Mouse (Mus musculus): ENCODE data around the gene 4931428L18Rik. TPM values are rescaled to one million over a fixed set of nuclear protein-coding genes. Genes with fewer than 3 reads are reported as not detected.
A peak's percentile ranks its signal among the peaks of the same experiment; 100 is the strongest.

The 4931428L18Rik gene
- not detected for total RNA-seq (2021)

GRCm38 (mm10) chr1:31222564-31222963 is at the start of gene 4931428L18Rik, which contains the start of gene Pih1d3:
Gene 4931428L18Rik (minus strand): TSS chr1:31222684.
Gene Pih1d3 (plus strand): TSS chr1:31222838.
- no peak for DNase-seq

DNA sequence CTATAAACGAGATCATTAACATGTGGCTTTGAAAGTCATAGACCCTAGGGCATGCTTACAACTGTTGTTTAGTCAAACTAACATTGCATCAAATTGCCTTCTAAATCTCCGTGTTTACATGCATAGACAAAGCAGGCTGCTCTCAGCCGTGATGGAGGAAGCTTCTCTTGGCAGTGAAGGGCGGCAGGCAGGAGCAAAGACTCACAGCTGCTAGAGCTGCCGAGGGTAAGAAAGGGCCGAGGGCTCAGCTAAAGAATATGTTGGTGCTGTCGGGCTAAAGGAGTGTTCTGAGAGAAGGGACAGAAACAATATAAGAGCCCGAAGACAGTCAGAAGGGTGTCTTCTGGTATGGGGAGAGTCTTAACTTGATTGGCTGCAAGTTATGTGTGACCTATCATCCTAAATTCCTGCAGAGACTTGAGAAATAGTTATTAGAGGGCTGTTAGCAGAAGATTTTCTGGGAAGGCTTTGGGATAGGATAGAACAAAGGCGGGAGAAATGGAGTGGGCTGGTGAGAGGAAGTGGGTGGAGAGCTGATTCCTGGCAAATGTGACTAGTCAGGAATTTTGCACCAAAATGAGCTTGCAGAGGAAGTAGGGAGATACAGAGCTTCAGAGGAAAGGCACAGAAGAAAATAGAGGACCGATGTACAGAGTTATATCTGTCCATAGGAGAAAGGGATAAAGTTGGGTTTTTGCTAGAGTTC is 37.9 kb upstream of the 4931428L18Rik start:
- peak; percentile 3 to 19 for DNase-seq

- peak; percentile 5 to 6 for DNase-seq
These were observed 11.0 kb upstream of the 4931428L18Rik start for GRCm38 (mm10) chr1:31233319-31234036.

- no peak for DNase-seq
These were observed 1.8 kb downstream of the 4931428L18Rik start for GRCm38 (mm10) chr1:31220599-31221250.

DNA sequence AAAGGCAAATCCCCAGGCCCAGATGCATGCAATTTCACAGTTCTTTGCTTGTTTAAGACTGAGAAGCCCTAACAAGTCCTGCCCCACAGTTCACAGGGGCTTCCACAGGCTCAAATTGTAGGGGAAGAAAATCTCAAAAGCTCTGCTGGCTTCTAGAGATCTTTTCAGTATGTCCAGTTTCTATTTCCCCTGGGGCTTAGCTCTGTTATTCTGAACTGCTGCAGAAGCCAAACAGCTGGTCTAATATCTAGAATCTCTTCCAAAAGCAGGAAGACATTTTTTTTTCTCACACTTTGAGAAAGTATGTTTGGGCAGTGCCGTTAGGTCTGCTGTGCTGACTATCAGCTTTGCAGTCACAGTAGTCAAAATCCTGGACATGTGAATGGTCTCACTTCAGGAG is 7.7 kb downstream of the 4931428L18Rik start:
- DNase-seq, result no peak

DNA sequence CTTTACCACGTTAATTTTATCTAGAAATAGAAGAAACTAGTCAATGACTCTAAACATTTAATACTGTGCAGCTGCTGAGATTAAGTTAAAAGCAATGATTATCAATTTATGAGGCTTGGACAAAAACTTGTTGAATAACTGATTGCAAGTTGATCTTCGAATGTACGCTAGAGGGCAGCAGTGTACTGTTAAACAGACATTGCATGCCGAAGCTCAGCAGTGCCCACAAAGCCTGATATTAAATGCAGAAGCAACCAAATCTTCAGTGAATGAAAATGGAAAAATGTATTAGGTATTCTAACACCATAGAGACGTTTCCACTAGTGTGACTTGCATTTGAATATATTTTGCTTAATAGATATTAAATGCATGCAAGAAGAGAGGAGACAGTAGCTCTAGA is 12.3 kb downstream of the 4931428L18Rik start:
- DNase-seq, result peak in 1 of 2 experiments; percentile 35

- DNase-seq, result no peak
These were observed 16.7 kb downstream of the 4931428L18Rik start for GRCm38 (mm10) chr1:31205770-31206169.

- DNase-seq, result no peak
These were observed 17.1 kb downstream of the 4931428L18Rik start for GRCm38 (mm10) chr1:31205346-31205745.

DNA sequence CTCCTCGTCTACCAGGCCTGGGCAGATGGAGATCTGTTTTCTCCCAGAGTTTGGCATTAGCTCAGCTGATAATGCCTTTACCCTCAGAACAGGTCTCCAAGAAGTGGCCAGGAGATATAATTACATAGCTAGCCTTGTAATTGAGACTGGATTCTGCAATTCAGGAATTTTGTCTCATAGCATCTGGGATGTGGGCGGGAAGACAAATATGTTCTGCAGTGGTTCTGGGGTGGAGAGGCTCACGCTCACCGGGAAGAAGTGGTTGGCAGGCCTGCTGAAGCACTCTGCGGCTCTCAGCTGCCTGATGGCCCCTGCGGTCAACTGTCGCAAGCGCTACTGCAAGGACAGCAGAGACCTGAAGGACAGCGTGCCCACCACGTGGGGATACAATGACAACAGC is 18.7 kb downstream of the 4931428L18Rik start:
- no peak for DNase-seq

GRCm38 (mm10) chr1:31196959-31197358 is 25.5 kb downstream of the 4931428L18Rik start:
- no peak for DNase-seq

DNA sequence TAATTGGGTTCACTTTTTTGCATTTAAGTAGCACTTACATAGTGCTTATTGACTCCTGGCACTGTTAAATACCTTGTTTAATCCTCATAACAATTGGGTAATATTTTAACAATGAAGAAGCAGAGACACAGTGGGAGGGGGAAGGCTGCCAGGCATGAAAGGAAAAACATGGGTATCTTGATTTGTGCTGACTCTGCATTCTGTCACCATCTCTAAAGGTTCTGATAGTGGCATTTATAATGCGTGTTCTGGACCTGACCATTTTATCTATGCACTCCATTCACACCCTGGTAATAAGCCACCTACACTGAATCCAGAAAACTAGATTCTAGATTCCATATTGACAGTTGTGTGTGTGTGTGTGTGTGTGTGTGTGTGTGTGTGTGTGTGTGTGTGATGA is 26.9 kb downstream of the 4931428L18Rik start:
- no peak for DNase-seq

- DNase-seq, result no peak
These were observed 32.1 kb downstream of the 4931428L18Rik start for GRCm38 (mm10) chr1:31190237-31190866.

DNA sequence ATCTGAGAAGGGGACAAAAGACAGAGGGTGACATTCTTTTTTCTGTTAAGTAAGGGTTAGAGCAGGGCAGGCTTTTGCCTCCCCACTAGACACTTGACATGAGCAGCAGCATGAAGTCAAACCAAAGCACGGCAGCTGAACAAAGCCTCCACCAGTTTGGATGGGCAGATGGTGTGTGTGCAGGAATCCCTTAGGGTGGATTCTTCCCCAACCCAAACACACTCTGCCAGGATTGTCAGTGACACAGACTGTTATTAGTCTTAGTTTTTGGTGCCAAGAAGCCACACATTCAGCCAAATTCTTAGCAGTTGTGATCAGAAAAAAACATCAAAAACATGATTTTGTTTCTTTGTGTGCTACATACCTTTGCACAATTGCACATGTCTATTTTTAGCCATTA is 44.2 kb downstream of the 4931428L18Rik start:
- DNase-seq, result peak; percentile 61 to 64

DNA sequence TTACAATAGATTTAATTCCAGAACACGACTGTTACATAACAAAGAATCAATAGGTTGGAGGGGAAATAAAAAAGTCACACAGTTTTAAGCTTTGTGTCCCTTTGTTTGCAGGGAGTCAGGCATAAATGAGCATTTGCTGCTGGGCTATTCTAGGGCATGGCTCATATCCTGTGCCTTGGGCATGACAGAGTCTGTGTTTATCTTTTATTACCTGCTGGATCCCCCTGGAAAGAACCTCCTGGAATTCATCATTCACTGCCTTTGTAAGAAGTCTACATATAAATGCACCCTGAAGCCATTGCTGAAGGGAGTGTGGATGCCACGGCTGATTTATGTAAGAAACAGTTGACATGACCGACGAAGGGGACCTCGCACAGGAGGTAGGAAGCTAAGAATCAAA is 46.4 kb downstream of the 4931428L18Rik start, which contains the start of gene Lgsn:
Gene Lgsn, plus strand, starts transcription at position 301 of the 400 bp plus-strand sequence.
- DNase-seq, result no peak

GRCm38 (mm10) chr1:31175401-31175800 is 47.1 kb downstream of the 4931428L18Rik start:
- DNase-seq, result no peak

GRCm38 (mm10) chr1:31165326-31166121 is 57.0 kb downstream of the 4931428L18Rik start:
- no peak for DNase-seq

DNA sequence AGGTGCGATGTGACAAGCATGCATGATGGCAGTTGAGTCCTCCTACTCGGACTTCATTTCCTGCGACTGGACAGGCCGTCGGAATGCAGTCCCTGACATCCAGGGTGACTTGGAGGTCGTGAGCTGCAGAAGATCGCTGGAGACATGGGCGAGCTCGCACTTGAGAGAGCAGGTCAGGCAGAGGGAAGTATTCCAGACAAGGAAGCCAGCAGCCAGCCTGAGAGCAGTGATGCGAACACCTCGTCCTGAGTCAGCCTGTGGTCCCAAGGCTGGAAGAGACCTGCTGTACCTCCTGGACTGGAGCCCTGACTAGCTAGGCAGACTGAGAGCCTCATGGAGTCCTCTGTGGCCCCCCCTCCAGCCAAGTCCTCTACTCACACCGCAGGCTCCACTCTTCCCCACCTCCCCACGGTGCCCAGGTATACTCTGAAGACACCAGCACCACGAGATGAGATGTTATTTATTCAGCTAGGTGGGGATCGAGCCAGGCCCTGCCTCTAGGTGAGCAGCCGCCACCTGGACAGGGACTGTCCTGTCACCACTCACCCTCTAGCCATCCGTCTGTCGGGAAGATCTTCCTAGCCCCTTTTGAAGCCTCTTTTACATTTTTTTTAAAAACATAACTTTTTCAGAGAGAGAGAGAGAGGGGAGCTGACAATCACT is 57.8 kb downstream of the 4931428L18Rik start:
- DNase-seq, result no peak

DNA sequence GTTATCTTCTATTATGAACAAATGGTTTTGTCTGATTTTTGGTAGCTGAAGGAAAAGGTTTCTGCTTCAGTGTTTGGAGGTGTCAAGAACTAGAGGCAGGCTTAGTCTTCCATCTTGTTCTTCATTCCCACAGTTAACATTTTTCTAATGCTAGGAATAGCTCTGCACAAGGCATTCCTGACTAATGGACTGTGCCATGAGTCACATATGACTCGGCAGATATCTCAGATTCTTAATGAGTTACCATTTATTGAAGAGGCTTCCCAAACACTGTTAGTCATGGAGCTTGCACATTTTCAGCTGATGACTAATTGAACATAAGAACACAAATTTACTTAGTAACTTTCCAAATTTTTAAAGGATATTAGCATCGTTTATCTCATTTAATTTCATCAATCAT is 65.6 kb downstream of the 4931428L18Rik start:
- DNase-seq, result no peak

- no peak for DNase-seq
These were observed 66.3 kb downstream of the 4931428L18Rik start for GRCm38 (mm10) chr1:31156185-31156584.

DNA sequence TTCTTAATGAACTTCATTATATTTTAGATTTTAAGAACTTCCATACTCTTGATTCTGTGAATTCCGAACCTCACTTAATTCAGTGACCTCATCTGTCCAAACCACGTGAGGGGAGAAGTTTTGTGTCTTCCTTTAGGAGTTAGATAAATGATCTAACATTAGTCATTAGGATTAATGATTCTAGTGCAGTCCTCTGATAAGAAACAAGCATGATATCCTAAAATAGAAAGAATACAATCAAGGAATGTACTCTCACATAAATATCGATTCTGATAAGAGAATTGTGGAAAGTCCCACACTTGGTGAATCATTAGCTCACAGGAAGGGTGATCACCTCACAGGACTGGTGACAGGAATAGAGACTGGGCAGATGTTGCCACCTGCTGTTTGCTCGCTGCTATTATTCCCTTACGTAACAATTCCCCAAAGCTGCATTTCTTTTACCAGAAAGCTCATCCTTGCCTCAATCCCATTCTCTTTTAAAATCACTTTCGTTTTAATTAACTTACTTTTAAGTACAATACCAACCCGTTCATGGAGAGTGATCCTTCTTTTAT is 68.6 kb downstream of the 4931428L18Rik start:
- DNase-seq, result peak; percentile 27 to 50
